Comparison of ENCODE assay signal across 8 mouse cellular contexts in the genomic region with DNA sequence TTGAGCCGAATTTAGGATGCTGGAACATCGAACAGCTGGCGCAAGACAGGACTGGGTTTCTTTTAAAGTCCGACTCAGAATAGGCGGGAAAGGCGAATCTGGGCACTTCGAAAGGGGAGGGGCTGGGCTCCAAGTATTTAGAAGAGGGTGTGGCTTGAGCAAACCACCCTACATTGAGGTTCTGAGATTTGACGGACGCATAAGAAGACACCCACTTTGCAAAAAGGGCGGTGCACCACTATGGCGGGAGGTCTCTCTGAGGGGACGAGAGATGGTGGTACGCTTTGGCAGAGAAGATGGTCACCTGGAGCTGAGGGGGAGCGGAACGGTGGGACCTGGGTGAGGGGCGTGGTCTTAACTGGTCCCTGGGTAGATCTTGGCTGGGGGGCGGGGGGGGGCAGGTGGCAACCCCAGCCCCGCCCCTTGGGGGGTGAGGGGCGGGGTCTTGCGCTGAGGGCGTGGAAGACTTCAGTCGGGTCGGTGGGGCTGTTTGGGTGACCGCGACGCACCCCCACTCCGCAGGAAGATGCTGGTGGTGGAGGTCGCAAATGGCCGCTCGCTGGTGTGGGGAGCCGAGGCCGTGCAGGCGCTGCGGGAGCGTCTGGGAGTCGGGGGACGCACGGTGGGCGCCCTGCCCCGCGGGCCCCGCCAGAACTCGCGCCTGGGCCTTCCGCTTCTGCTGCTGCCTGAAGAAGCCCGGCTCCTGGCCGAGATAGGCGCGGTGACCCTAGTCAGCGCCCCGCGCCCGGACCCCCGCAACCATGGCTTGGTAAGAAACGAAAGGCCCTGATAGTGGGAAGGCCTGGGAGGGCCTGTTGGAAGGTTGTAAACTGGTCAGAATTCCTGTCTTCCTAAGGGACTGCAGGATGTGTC. TPM values are rescaled to one million over a fixed set of nuclear protein-coding genes. Genes with fewer than 3 reads are reported as not detected.
DNase-seq lines count a peak whose midpoint lies in the region; ATAC-seq and TF ChIP-seq lines count a peak whose summit lies in the region.

No protein-coding gene starts in this region.

- H3K9ac ChIP-seq in hindbrain, embryonic 13.5 days, result peak overlapping the region; percentile 95

- H3K27ac ChIP-seq in cerebellum, adult 2 months (ENCODE audit: insufficient read depth, low read length), result peak overlapping the region; percentile 63
- peak overlapping the region; percentile 95 for H3K27ac ChIP-seq in hindbrain, embryonic 13.5 days

- no peak for TF ChIP-seq CTCF in cerebellum, adult 2 months (IDR thresholded peaks at IDR 0.05; ENCODE audit: borderline replicate concordance, insufficient read depth, low read depth, low read length)

- no peaks in the 10 kb centered on the region for H3K27me3 ChIP-seq in cerebellum, adult 2 months (ENCODE audit: control insufficient read depth, insufficient read depth, low read length)
- no peaks in the 10 kb centered on the region for H3K27me3 ChIP-seq in hindbrain, embryonic 13.5 days
- no peaks in the 10 kb centered on the region for H3K27me3 ChIP-seq in megakaryocyte, embryonic 14.5 days (replicated peaks)

- peak overlapping the region; percentile 86 for H3K4me3 ChIP-seq in cerebellum, adult 2 months (replicated peaks; ENCODE audit: insufficient read depth, low read depth, low read length)
- peak overlapping the region; percentile 74 for H3K4me3 ChIP-seq in hindbrain, embryonic 13.5 days
- H3K4me3 ChIP-seq in megakaryocyte, embryonic 14.5 days (replicated peaks), result peak overlapping the region; percentile 99

- H3K36me3 ChIP-seq in hindbrain, embryonic 13.5 days, result peaks cover 28% of the 10 kb centered on the region
- H3K36me3 ChIP-seq in megakaryocyte, embryonic 14.5 days (replicated peaks; ENCODE audit: low read length), result peaks cover 59% of the 10 kb centered on the region

- peak; percentile 18 for ATAC-seq in hindbrain, embryonic 13.5 days (ENCODE audit: low FRiP score)

- DNase-seq in T-cell, adult 2 months (ENCODE audit: low spot score), result peak; percentile 67
- peak; percentile 49 to 51 for DNase-seq in cerebellum, adult 2 months
- DNase-seq in frontal cortex, postnatal 10 days (ENCODE audit: low spot score in 2 of 2), result peak; percentile 74 to 75
- peak; percentile 70 to 83 for DNase-seq in left cerebral cortex, postnatal 10 days (ENCODE audit: extremely low spot score in 1 of 2, low spot score in 2 of 2)
- peak; percentile 54 for DNase-seq in right cerebral cortex, adult 18-20 months
- DNase-seq in urinary bladder, postnatal 25 days (ENCODE audit: low spot score), result peak; percentile 59

- under 1% methylated on average over 55 of the region's 55 CpGs for WGBS in cerebellum, adult 2 months
- WGBS in hindbrain, embryonic 13.5 days, result under 1% methylated on average over 43 of the region's 55 CpGs

- TF ChIP-seq POLR2A in cerebellum, adult 2 months (IDR thresholded peaks at IDR 0.05; ENCODE audit: borderline replicate concordance, insufficient read depth, low read length), result no peak

- H3K9me3 ChIP-seq in hindbrain, embryonic 13.5 days, result no peaks in the 10 kb centered on the region
- no peaks in the 10 kb centered on the region for H3K9me3 ChIP-seq in megakaryocyte, embryonic 14.5 days

- intact Hi-C loops in left cerebral cortex, postnatal 10 days (cut with DNase I), result loop anchor here (10.0 kb wide), 1 partner anchor 450 kb away; no protein-coding TSS in a partner anchor

- peak overlapping the region; percentile 84 for H3K4me2 ChIP-seq in hindbrain, embryonic 13.5 days

- no peaks in the 10 kb centered on the region for H3K4me1 ChIP-seq in cerebellum, adult 2 months (ENCODE audit: control insufficient read depth, insufficient read depth, low read length)
- peaks cover 29% of the 10 kb centered on the region for H3K4me1 ChIP-seq in hindbrain, embryonic 13.5 days (replicated peaks)
- H3K4me1 ChIP-seq in megakaryocyte, embryonic 14.5 days, result peaks cover 42% of the 10 kb centered on the region

RNA-seq across cellular contexts. Expression of gene Mboat7, which starts 1.0 kb away (rescaled TPM):
- polyA plus RNA-seq in cerebellum, adult 2 months (2012; rRNA removed), result 114 and 115 TPM in 2 replicates
- polyA plus RNA-seq in hindbrain, embryonic 13.5 days (2015; fragmentation: Nextera tagmentation; extraction: Ambion mirVana), result 64.3 and 69.0 TPM in 2 replicates
- total RNA-seq in left cerebral cortex, postnatal 10 days (2021), result 100 to 1,000 TPM; 167 to 170 TPM
- 210 and 251 TPM in 2 replicates for polyA plus RNA-seq in megakaryocyte, embryonic 14.5 days (2012; ENCODE audit: insufficient read depth, low replicate concordance)

RNA-seq across cellular contexts. Expression of gene Tsen34, which starts 1.6 kb away (rescaled TPM):
- 112 and 115 TPM in 2 replicates for polyA plus RNA-seq in cerebellum, adult 2 months (2012; rRNA removed)
- polyA plus RNA-seq in hindbrain, embryonic 13.5 days (2015; fragmentation: Nextera tagmentation; extraction: Ambion mirVana), result 233 and 242 TPM in 2 replicates
- 10 to 100 TPM; 85.1 to 97.4 TPM for total RNA-seq in left cerebral cortex, postnatal 10 days (2021)
- polyA plus RNA-seq in megakaryocyte, embryonic 14.5 days (2012; ENCODE audit: insufficient read depth, low replicate concordance), result 60.0 and 93.4 TPM in 2 replicates

RNA-seq across cellular contexts. Expression of gene Rps9, which starts 9.5 kb away (rescaled TPM):
- 866 and 1,027 TPM in 2 replicates for polyA plus RNA-seq in cerebellum, adult 2 months (2012; rRNA removed)
- 948 and 980 TPM in 2 replicates for polyA plus RNA-seq in hindbrain, embryonic 13.5 days (2015; fragmentation: Nextera tagmentation; extraction: Ambion mirVana)
- 100 to 1,000 TPM; 460 to 465 TPM for total RNA-seq in left cerebral cortex, postnatal 10 days (2021)
- polyA plus RNA-seq in megakaryocyte, embryonic 14.5 days (2012; ENCODE audit: insufficient read depth, low replicate concordance), result 123 and 1,094 TPM in 2 replicates

RNA-seq across cellular contexts. Expression of gene Tmc4, which starts 17.0 kb away (rescaled TPM):
- 10.8 and 11.7 TPM in 2 replicates for polyA plus RNA-seq in cerebellum, adult 2 months (2012; rRNA removed)
- polyA plus RNA-seq in hindbrain, embryonic 13.5 days (2015; fragmentation: Nextera tagmentation; extraction: Ambion mirVana), result 4.7 and 5.8 TPM in 2 replicates
- total RNA-seq in left cerebral cortex, postnatal 10 days (2021), result 1 to 10 TPM; 5.1 to 5.8 TPM
- 3.3 and 9.3 TPM in 2 replicates for polyA plus RNA-seq in megakaryocyte, embryonic 14.5 days (2012; ENCODE audit: insufficient read depth, low replicate concordance)

RNA-seq across cellular contexts. Expression of gene Pirb, which starts 25.9 kb away (rescaled TPM):
- polyA plus RNA-seq in cerebellum, adult 2 months (2012; rRNA removed), result 0.27 and 0.31 TPM in 2 replicates
- 0.25 and 0.32 TPM in 2 replicates for polyA plus RNA-seq in hindbrain, embryonic 13.5 days (2015; fragmentation: Nextera tagmentation; extraction: Ambion mirVana)
- under 1 TPM; 0.14 to 0.15 TPM for total RNA-seq in left cerebral cortex, postnatal 10 days (2021)
- 14.2 TPM in 1 of 2 replicates, not detected in the other for polyA plus RNA-seq in megakaryocyte, embryonic 14.5 days (2012; ENCODE audit: insufficient read depth, low replicate concordance)

Comparison
In these comparisons a context has a peak if more than half of its experiments do, and no peak if none do; other contexts are left out.
1. Peak in every context shown above with its lines: DNase-seq, ATAC-seq, H3K4me3 ChIP-seq and H3K27ac ChIP-seq.